Comparison of ENCODE assay signal across 8 mouse cellular contexts in the genomic region with DNA sequence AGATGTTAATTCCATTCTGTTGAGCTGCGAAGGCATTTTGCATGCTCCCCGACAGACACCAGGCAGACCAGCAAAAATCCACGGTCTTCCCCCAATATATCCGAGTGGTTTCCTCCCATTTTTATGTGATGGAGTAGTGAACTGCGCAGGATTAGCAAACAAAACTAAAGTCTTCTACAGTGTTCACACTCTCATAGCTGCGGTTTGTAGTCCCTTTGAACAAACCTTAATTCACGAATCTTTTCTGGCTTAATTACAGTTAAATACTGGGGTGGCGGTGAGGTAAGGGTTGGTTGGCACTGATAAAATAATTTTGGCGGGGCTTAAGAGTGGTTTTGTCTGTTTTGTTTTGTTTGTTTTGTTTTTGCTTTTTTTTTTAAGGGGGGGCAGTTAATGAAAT. TPM values are rescaled to one million over a fixed set of nuclear protein-coding genes. Genes with fewer than 3 reads are reported as not detected.
DNase-seq lines count a peak whose midpoint lies in the region; ATAC-seq lines count a peak whose summit lies in the region.

No protein-coding gene starts in this region.

- peaks cover 27% of the 10 kb centered on the region for H3K4me1 ChIP-seq in kidney, embryonic 15.5 days
- peaks cover 17% of the 10 kb centered on the region for H3K4me1 ChIP-seq in forebrain, embryonic 12.5 days
- H3K4me1 ChIP-seq in limb, embryonic 11.5 days (ENCODE audit: control insufficient read depth, insufficient read depth, low read length): peaks cover 6% of the 10 kb centered on the region; the same call in 1 of the 2 replicates
- H3K4me1 ChIP-seq in neural tube, embryonic 14.5 days (ENCODE audit: control insufficient read depth, insufficient read depth, low read length): 0 out of 2 replicates have a peak, but pooled peaks cover 4% of the 10 kb centered on the region

- no peak overlapping the region for H3K27ac ChIP-seq in kidney, embryonic 15.5 days
- H3K27ac ChIP-seq in forebrain, embryonic 12.5 days: 0 out of 2 replicates have a peak overlapping the region, but pooled peaks have one; percentile 13
- no peak overlapping the region for H3K27ac ChIP-seq in limb, embryonic 11.5 days (replicated peaks; ENCODE audit: low read depth, low read length)
- H3K27ac ChIP-seq in neural tube, embryonic 14.5 days (ENCODE audit: low read depth, low read length): peak overlapping the region; percentile 83

- 47% methylated on average over 9 of the region's 9 CpGs for WGBS in kidney, embryonic 15.5 days
- 36% methylated on average over 9 of the region's 9 CpGs for WGBS in forebrain, embryonic 12.5 days
- WGBS in limb, embryonic 11.5 days: 45% methylated on average over 9 of the region's 9 CpGs
- WGBS in neural tube, embryonic 14.5 days: 39% methylated on average over 9 of the region's 9 CpGs

- no peaks in the 10 kb centered on the region for H3K9me3 ChIP-seq in kidney, embryonic 15.5 days (replicated peaks)
- H3K9me3 ChIP-seq in forebrain, embryonic 12.5 days: no peaks in the 10 kb centered on the region
- no peaks in the 10 kb centered on the region for H3K9me3 ChIP-seq in limb, embryonic 11.5 days (ENCODE audit: control insufficient read depth, low read length)
- no peaks in the 10 kb centered on the region for H3K9me3 ChIP-seq in neural tube, embryonic 14.5 days (ENCODE audit: control insufficient read depth, low read length)

- H3K4me3 ChIP-seq in kidney, embryonic 15.5 days (replicated peaks): peak overlapping the region; percentile 68; the same call in 1 of the 2 replicates
- no peak overlapping the region for H3K4me3 ChIP-seq in forebrain, embryonic 12.5 days (replicated peaks)
- no peak overlapping the region for H3K4me3 ChIP-seq in limb, embryonic 11.5 days (ENCODE audit: low read depth, low read length)
- H3K4me3 ChIP-seq in neural tube, embryonic 14.5 days (ENCODE audit: low read depth, low read length): peak overlapping the region; percentile 97

- no peak for DNase-seq in kidney, postnatal 25 days
- DNase-seq in limb, embryonic 11.5 days (ENCODE audit: low spot score): no peak
- no peak for DNase-seq in left cerebral cortex, postnatal 14 days (ENCODE audit: low spot score in 2 of 2)
- no peak for DNase-seq in cerebellum, adult 9-10 months

- H3K9ac ChIP-seq in kidney, embryonic 15.5 days: no peak overlapping the region
- H3K9ac ChIP-seq in forebrain, embryonic 12.5 days: peak overlapping the region; percentile 21; the same call in 1 of the 2 replicates
- H3K9ac ChIP-seq in limb, embryonic 11.5 days (ENCODE audit: low read length): peak overlapping the region; percentile 47
- peak overlapping the region; percentile 51; the same call in 1 of the 2 replicates for H3K9ac ChIP-seq in neural tube, embryonic 14.5 days (replicated peaks; ENCODE audit: low read depth, low read length)

- H3K4me2 ChIP-seq in kidney, embryonic 15.5 days: peak overlapping the region; percentile 96
- H3K4me2 ChIP-seq in forebrain, embryonic 12.5 days: peak overlapping the region; percentile 98
- peak overlapping the region; percentile 95; the same call in 1 of the 2 replicates for H3K4me2 ChIP-seq in limb, embryonic 11.5 days (ENCODE audit: low read depth, severe bottlenecking)
- peak overlapping the region; percentile 80 for H3K4me2 ChIP-seq in neural tube, embryonic 14.5 days (ENCODE audit: low read depth, low read length)

- no peaks in the 10 kb centered on the region for H3K27me3 ChIP-seq in kidney, embryonic 15.5 days
- H3K27me3 ChIP-seq in forebrain, embryonic 12.5 days: no peaks in the 10 kb centered on the region
- no peaks in the 10 kb centered on the region for H3K27me3 ChIP-seq in limb, embryonic 11.5 days (ENCODE audit: control insufficient read depth, insufficient read depth, low read length)
- no peaks in the 10 kb centered on the region for H3K27me3 ChIP-seq in neural tube, embryonic 14.5 days (ENCODE audit: control insufficient read depth, insufficient read depth, low read length)

- peaks cover 1% of the 10 kb centered on the region for H3K36me3 ChIP-seq in kidney, embryonic 15.5 days
- H3K36me3 ChIP-seq in forebrain, embryonic 12.5 days (replicated peaks): peaks cover 4% of the 10 kb centered on the region; the same call in 1 of the 2 replicates
- H3K36me3 ChIP-seq in limb, embryonic 11.5 days (ENCODE audit: control insufficient read depth, insufficient read depth, low read length): no peaks in the 10 kb centered on the region
- H3K36me3 ChIP-seq in neural tube, embryonic 14.5 days (ENCODE audit: control insufficient read depth, insufficient read depth, low read length): no peaks in the 10 kb centered on the region

- intact Hi-C loops in left cerebral cortex, postnatal 14 days (cut with DNase I): loop anchor here (2.0 to 10.0 kb wide), 5 partner anchors 931 to 1861 kb away; a partner anchor contains a TSS

- ATAC-seq in kidney, embryonic 15.5 days (replicated peaks; ENCODE audit: low FRiP score): no peak
- ATAC-seq in forebrain, embryonic 12.5 days (ENCODE audit: low FRiP score): no peak
- ATAC-seq in limb, embryonic 11.5 days (ENCODE audit: insufficient number of reproducible peaks, low FRiP score, low TSS enrichment, low read depth): no peak
- no peak for ATAC-seq in neural tube, embryonic 14.5 days (ENCODE audit: low read depth)
- no peak for ATAC-seq in megakaryocyte progenitor cell, adult 5-6 weeks (replicated peaks; ENCODE audit: poor library complexity)

RNA-seq across cellular contexts. Expression of a gene that starts 3.1 kb away (rescaled TPM):
- polyA plus RNA-seq in kidney, embryonic 15.5 days (2015; fragmentation: Nextera tagmentation; extraction: Ambion mirVana): 6.9 and 8.2 TPM in 2 replicates
- 14.2 and 15.6 TPM in 2 replicates for polyA plus RNA-seq in forebrain, embryonic 12.5 days (2016; fragmentation: Nextera tagmentation; extraction: Ambion mirVana)
- 10.7 and 12.5 TPM in 2 replicates for polyA plus RNA-seq in limb, embryonic 11.5 days (2014; fragmentation: Nextera tagmentation; extraction: Ambion mirVana)
- 27.8 and 31.1 TPM in 2 replicates for polyA plus RNA-seq in neural tube, embryonic 14.5 days (2014; fragmentation: Nextera tagmentation; extraction: Ambion mirVana)
- total RNA-seq in left cerebral cortex, postnatal 14 days (2021): 10 to 100 TPM; 18.8 to 20.7 TPM
- total RNA-seq in megakaryocyte progenitor cell, adult 5-6 weeks (2015): 0.02 TPM in 1 of 2 replicates, not detected in the other
- total RNA-seq in megakaryocyte progenitor cell, adult 5-6 weeks (2017): not detected in 2 replicates

Comparison
In these comparisons a context has a peak if more than half of its experiments do, and no peak if none do; other contexts are left out.
1. H3K27ac ChIP-seq: peak in forebrain, embryonic 12.5 days (single experiment) and neural tube, embryonic 14.5 days (single experiment); none in kidney, embryonic 15.5 days (single experiment) and limb, embryonic 11.5 days (single experiment).
2. H3K4me3 ChIP-seq: peak in kidney, embryonic 15.5 days (single experiment) and neural tube, embryonic 14.5 days (single experiment); none in forebrain, embryonic 12.5 days (single experiment) and limb, embryonic 11.5 days (single experiment).
3. Peak in every context shown above with its lines, with median percentiles within 50 percentile points of each other: H3K4me2 ChIP-seq.